Mouse (Mus musculus) cortical plate, adult 2 months (tissue): Measurements from ENCODE around the gene Tmem121.

Experiments
- CTCF ChIP-seq: fragments of 200-500 bp; IDR thresholded peaks from 2 replicates; pipeline ENCODE4 v1.5.1; 2011; ENCODE audit warnings: mild to moderate bottlenecking, control low read depth, low read length; ENCODE audit not compliant: insufficient read depth; ENCODE audit errors: extremely low read depth
- POLR2A ChIP-seq: fragments of 200-500 bp; IDR thresholded peaks from 2 replicates; pipeline ENCODE4 v1.6.1; 2011; ENCODE audit warnings: mild to moderate bottlenecking, low read length, control low read depth; ENCODE audit not compliant: insufficient read depth; ENCODE audit errors: extremely low read depth

- no peak for TF ChIP-seq CTCF
- TF ChIP-seq POLR2A, result no peak
Observed at GRCm38 (mm10) chr12:113138291-113138690, 47.4 kb upstream of the Tmem121 start.
